Mouse (Mus musculus): ENCODE results near the gene Gdpd5. TPM values are rescaled to one million over a fixed set of nuclear protein-coding genes. Genes with fewer than 3 reads are reported as not detected.
"Not testable (repeated sequence)": the region's sequence is repeated elsewhere in the genome, so short reads cannot be mapped to it uniquely, and the experiment has no call there.

The Gdpd5 gene
- polyA plus RNA-seq, 1 experiment from 2014 or later = 15.4 TPM

- no peak overlapping the region for H3K9ac ChIP-seq (ENCODE audit: low read depth, low read length)
- WGBS = 86% methylated on average over 2 of the region's 2 CpGs
- peaks cover 21% of the 10 kb centered on the region for H3K4me1 ChIP-seq (ENCODE audit: control insufficient read depth, insufficient read depth, low read length)
- no peak overlapping the region for H3K4me3 ChIP-seq (ENCODE audit: low read length)
- no peak overlapping the region for H3K4me2 ChIP-seq (replicated peaks; ENCODE audit: low read depth, low read length)
- H3K27me3 ChIP-seq (ENCODE audit: control insufficient read depth, insufficient read depth, low read length) = no peaks in the 10 kb centered on the region
- no peak overlapping the region for H3K27ac ChIP-seq (ENCODE audit: low read depth, low read length)
- no peaks in the 10 kb centered on the region for H3K36me3 ChIP-seq (ENCODE audit: control insufficient read depth, insufficient read depth, low read length)
- ATAC-seq (ENCODE audit: low FRiP score, low TSS enrichment) = no peak
- no peaks in the 10 kb centered on the region for H3K9me3 ChIP-seq (ENCODE audit: control insufficient read depth, low read length)
Observed at GRCm38 (mm10) chr7:99362137-99362536, 19.1 kb upstream of the Gdpd5 start.

GRCm38 (mm10) chr7:99365069-99365468, 16.1 kb upstream of the Gdpd5 start:
- no peak overlapping the region for H3K27ac ChIP-seq (ENCODE audit: low read depth, low read length)
- no peak overlapping the region for H3K4me2 ChIP-seq (replicated peaks; ENCODE audit: low read depth, low read length)
- H3K27me3 ChIP-seq (ENCODE audit: control insufficient read depth, insufficient read depth, low read length) = no peaks in the 10 kb centered on the region
- ATAC-seq (ENCODE audit: low FRiP score, low TSS enrichment) = no peak
- no peak overlapping the region for H3K9ac ChIP-seq (ENCODE audit: low read depth, low read length)
- H3K9me3 ChIP-seq (ENCODE audit: control insufficient read depth, low read length) = no peaks in the 10 kb centered on the region
- H3K4me3 ChIP-seq (ENCODE audit: low read length) = no peak overlapping the region
- 1% methylated on average over 5 of the region's 5 CpGs for WGBS
- peaks cover 13% of the 10 kb centered on the region for H3K4me1 ChIP-seq (ENCODE audit: control insufficient read depth, insufficient read depth, low read length)
- H3K36me3 ChIP-seq (ENCODE audit: control insufficient read depth, insufficient read depth, low read length) = no peaks in the 10 kb centered on the region

- Histone ChIP-seq H3K9ac (ENCODE audit: low read depth, low read length) (no peak overlapping the region), H3K36me3 (ENCODE audit: control insufficient read depth, insufficient read depth, low read length) (no peaks in the 10 kb centered on the region), H3K27ac (ENCODE audit: low read depth, low read length) (no peak overlapping the region), H3K4me1 (ENCODE audit: control insufficient read depth, insufficient read depth, low read length) (0 out of 2 replicates have a peak, but pooled peaks cover 4% of the 10 kb centered on the region), H3K4me2 (replicated peaks; ENCODE audit: low read depth, low read length) (no peak overlapping the region), H3K27me3 (ENCODE audit: control insufficient read depth, insufficient read depth, low read length) (no peaks in the 10 kb centered on the region), H3K9me3 (ENCODE audit: control insufficient read depth, low read length) (no peaks in the 10 kb centered on the region), H3K4me3 (ENCODE audit: low read length) (no peak overlapping the region)
- 54% methylated on average over 6 of the region's 6 CpGs for WGBS
- ATAC-seq (ENCODE audit: low FRiP score, low TSS enrichment) = no peak
Observed at GRCm38 (mm10) chr7:99366716-99367115, 14.5 kb upstream of the Gdpd5 start.

- not testable (repeated sequence) for H3K9me3 ChIP-seq (ENCODE audit: control insufficient read depth, low read length); H3K4me3 ChIP-seq (ENCODE audit: low read length); H3K9ac ChIP-seq (ENCODE audit: low read depth, low read length); H3K36me3 ChIP-seq (ENCODE audit: control insufficient read depth, insufficient read depth, low read length); H3K4me2 ChIP-seq (replicated peaks; ENCODE audit: low read depth, low read length); H3K27me3 ChIP-seq (ENCODE audit: control insufficient read depth, insufficient read depth, low read length); H3K4me1 ChIP-seq (ENCODE audit: control insufficient read depth, insufficient read depth, low read length); H3K27ac ChIP-seq (ENCODE audit: low read depth, low read length)
- 56% methylated on average over 3 of the region's 3 CpGs for WGBS
- ATAC-seq (ENCODE audit: low FRiP score, low TSS enrichment) = peak; percentile 17; the same call in 1 of the 2 replicates
Observed at GRCm38 (mm10) chr7:99374325-99374724, 6.9 kb upstream of the Gdpd5 start.

- Histone ChIP-seq H3K27me3 (ENCODE audit: control insufficient read depth, insufficient read depth, low read length) (no peaks in the 10 kb centered on the region), H3K27ac (ENCODE audit: low read depth, low read length) (no peak overlapping the region), H3K9me3 (ENCODE audit: control insufficient read depth, low read length) (0 out of 2 replicates have a peak, but pooled peaks cover 2% of the 10 kb centered on the region), H3K4me1 (ENCODE audit: control insufficient read depth, insufficient read depth, low read length) (peaks cover 8% of the 10 kb centered on the region; the same call in 1 of the 2 replicates), H3K4me2 (replicated peaks; ENCODE audit: low read depth, low read length) (no peak overlapping the region), H3K36me3 (ENCODE audit: control insufficient read depth, insufficient read depth, low read length) (no peaks in the 10 kb centered on the region), H3K4me3 (ENCODE audit: low read length) (no peak overlapping the region), H3K9ac (ENCODE audit: low read depth, low read length) (no peak overlapping the region)
- 4% methylated on average over 4 of the region's 4 CpGs for WGBS
- no peak for ATAC-seq (ENCODE audit: low FRiP score, low TSS enrichment)
Observed at GRCm38 (mm10) chr7:99375455-99375854, 5.8 kb upstream of the Gdpd5 start.

- Histone ChIP-seq H3K27ac (ENCODE audit: low read depth, low read length) (no peak overlapping the region), H3K9me3 (ENCODE audit: control insufficient read depth, low read length) (0 out of 2 replicates have a peak, but pooled peaks cover 2% of the 10 kb centered on the region), H3K27me3 (ENCODE audit: control insufficient read depth, insufficient read depth, low read length) (no peaks in the 10 kb centered on the region), H3K9ac (ENCODE audit: low read depth, low read length) (no peak overlapping the region), H3K4me1 (ENCODE audit: control insufficient read depth, insufficient read depth, low read length) (peaks cover 16% of the 10 kb centered on the region), H3K4me2 (replicated peaks; ENCODE audit: low read depth, low read length) (no peak overlapping the region), H3K4me3 (ENCODE audit: low read length) (no peak overlapping the region), H3K36me3 (ENCODE audit: control insufficient read depth, insufficient read depth, low read length) (no peaks in the 10 kb centered on the region)
- WGBS = 58% methylated on average over 8 of the region's 8 CpGs
- no peak for ATAC-seq (ENCODE audit: low FRiP score, low TSS enrichment)
Observed at GRCm38 (mm10) chr7:99378870-99379269, 2.3 kb upstream of the Gdpd5 start.

- no peaks in the 10 kb centered on the region for H3K27me3 ChIP-seq (ENCODE audit: control insufficient read depth, insufficient read depth, low read length)
- peak overlapping the region; percentile 58 for H3K4me3 ChIP-seq (ENCODE audit: low read length)
- 1% methylated on average over 24 of the region's 24 CpGs for WGBS
- H3K4me1 ChIP-seq (ENCODE audit: control insufficient read depth, insufficient read depth, low read length) = peaks cover 24% of the 10 kb centered on the region
- peak overlapping the region; percentile 88 for H3K27ac ChIP-seq (ENCODE audit: low read depth, low read length)
- ATAC-seq (ENCODE audit: low FRiP score, low TSS enrichment) = peak; percentile 72
- peak overlapping the region; percentile 94 for H3K4me2 ChIP-seq (replicated peaks; ENCODE audit: low read depth, low read length)
- H3K36me3 ChIP-seq (ENCODE audit: control insufficient read depth, insufficient read depth, low read length) = no peaks in the 10 kb centered on the region
- 0 out of 2 replicates have a peak, but pooled peaks cover 2% of the 10 kb centered on the region for H3K9me3 ChIP-seq (ENCODE audit: control insufficient read depth, low read length)
- H3K9ac ChIP-seq (ENCODE audit: low read depth, low read length) = peak overlapping the region; percentile 71
Observed at GRCm38 (mm10) chr7:99380491-99381213, 562 bp upstream of the Gdpd5 start.

GRCm38 (mm10) chr7:99382088-99383000, 1.1 kb downstream of the Gdpd5 start:
- H3K4me3 ChIP-seq (ENCODE audit: low read length) = peak overlapping the region; percentile 58
- H3K9me3 ChIP-seq (ENCODE audit: control insufficient read depth, low read length) = no peaks in the 10 kb centered on the region
- no peaks in the 10 kb centered on the region for H3K36me3 ChIP-seq (ENCODE audit: control insufficient read depth, insufficient read depth, low read length)
- peaks cover 24% of the 10 kb centered on the region for H3K4me1 ChIP-seq (ENCODE audit: control insufficient read depth, insufficient read depth, low read length)
- WGBS = 11% methylated on average over 30 of the region's 30 CpGs
- peak overlapping the region; percentile 78 for H3K9ac ChIP-seq (ENCODE audit: low read depth, low read length)
- H3K4me2 ChIP-seq (replicated peaks; ENCODE audit: low read depth, low read length) = peak overlapping the region; percentile 94
- H3K27me3 ChIP-seq (ENCODE audit: control insufficient read depth, insufficient read depth, low read length) = no peaks in the 10 kb centered on the region
- no peak for ATAC-seq (ENCODE audit: low FRiP score, low TSS enrichment)
- peak overlapping the region; percentile 76; the same call in 1 of the 2 replicates for H3K27ac ChIP-seq (ENCODE audit: low read depth, low read length)
